Mouse (Mus musculus): ENCODE measurements at regions not wholly inside any gene's neighbourhood (a gene's known extent, or its start where the extent isn't known, plus 50 kb on each side); places are given as distances from the start of the nearest gene placed in this dataset.

DNA sequence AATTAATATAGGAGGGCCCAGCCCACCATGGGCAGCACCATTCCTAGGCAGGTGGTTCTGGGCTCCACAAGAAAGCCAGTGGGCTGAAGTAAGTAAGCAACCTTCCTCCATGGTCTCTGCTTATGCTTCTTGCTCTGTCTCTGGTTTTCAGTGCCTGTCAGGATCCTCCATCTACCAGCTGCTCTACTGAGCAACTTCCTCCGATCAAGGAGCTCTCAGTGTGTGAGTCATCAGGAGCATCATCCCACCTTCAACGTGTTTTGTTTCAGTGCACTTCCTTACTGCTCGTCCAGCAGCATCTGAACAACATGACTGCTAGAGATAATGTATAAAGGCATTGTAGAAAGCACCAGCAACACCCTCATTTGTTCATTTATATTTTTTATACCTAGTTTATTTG lies 368.0 kb downstream of the Pdcd6ip start:
- no peak overlapping the region for H3K4me3 ChIP-seq (replicated peaks; ENCODE audit: insufficient read depth, low read depth, low read length)
- WGBS: 85% methylated on average over 3 of the region's 3 CpGs
- DNase-seq: no peak
- TF ChIP-seq POLR2A (IDR thresholded peaks at IDR 0.05; ENCODE audit: borderline replicate concordance, insufficient read depth, low read length): no peak
- no peak for TF ChIP-seq CTCF (IDR thresholded peaks at IDR 0.05; ENCODE audit: borderline replicate concordance, insufficient read depth, low read depth, low read length)
- no peak overlapping the region for H3K27ac ChIP-seq (ENCODE audit: insufficient read depth, low read length)
- H3K27me3 ChIP-seq (ENCODE audit: control insufficient read depth, insufficient read depth, low read length): no peaks in the 10 kb centered on the region
- H3K4me1 ChIP-seq (ENCODE audit: control insufficient read depth, insufficient read depth, low read length): no peaks in the 10 kb centered on the region; the same call in 1 of the 2 replicates

DNA sequence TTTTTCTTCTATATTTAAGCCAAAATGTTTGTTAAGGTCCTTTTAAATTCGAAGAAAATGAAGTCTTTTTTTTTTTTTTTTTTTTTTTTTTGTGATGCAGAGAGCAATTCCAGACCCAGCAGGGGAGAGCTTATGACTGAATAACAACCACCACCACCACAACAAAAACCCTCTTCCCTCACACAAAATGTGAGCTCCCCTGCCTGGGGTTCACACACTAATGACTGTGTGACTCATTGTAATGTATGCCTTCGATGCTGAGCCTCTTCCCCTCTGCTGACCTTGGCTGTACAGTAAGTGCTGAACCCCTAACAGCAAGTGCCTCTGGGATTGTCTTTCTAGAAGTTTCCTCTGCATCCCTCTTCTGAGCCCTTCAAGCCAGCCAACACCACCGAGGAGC lies 383.6 kb downstream of the Pdcd6ip start:
- no peak overlapping the region for H3K4me3 ChIP-seq (replicated peaks; ENCODE audit: insufficient read depth, low read depth, low read length)
- no peaks in the 10 kb centered on the region for H3K27me3 ChIP-seq (ENCODE audit: control insufficient read depth, insufficient read depth, low read length)
- H3K4me1 ChIP-seq (ENCODE audit: control insufficient read depth, insufficient read depth, low read length): no peaks in the 10 kb centered on the region
- WGBS: 34% methylated on average over 3 of the region's 3 CpGs
- H3K27ac ChIP-seq (ENCODE audit: insufficient read depth, low read length): no peak overlapping the region
- DNase-seq: no peak
- TF ChIP-seq CTCF (IDR thresholded peaks at IDR 0.05; ENCODE audit: borderline replicate concordance, insufficient read depth, low read depth, low read length): no peak
- no peak for TF ChIP-seq POLR2A (IDR thresholded peaks at IDR 0.05; ENCODE audit: borderline replicate concordance, insufficient read depth, low read length)

DNA sequence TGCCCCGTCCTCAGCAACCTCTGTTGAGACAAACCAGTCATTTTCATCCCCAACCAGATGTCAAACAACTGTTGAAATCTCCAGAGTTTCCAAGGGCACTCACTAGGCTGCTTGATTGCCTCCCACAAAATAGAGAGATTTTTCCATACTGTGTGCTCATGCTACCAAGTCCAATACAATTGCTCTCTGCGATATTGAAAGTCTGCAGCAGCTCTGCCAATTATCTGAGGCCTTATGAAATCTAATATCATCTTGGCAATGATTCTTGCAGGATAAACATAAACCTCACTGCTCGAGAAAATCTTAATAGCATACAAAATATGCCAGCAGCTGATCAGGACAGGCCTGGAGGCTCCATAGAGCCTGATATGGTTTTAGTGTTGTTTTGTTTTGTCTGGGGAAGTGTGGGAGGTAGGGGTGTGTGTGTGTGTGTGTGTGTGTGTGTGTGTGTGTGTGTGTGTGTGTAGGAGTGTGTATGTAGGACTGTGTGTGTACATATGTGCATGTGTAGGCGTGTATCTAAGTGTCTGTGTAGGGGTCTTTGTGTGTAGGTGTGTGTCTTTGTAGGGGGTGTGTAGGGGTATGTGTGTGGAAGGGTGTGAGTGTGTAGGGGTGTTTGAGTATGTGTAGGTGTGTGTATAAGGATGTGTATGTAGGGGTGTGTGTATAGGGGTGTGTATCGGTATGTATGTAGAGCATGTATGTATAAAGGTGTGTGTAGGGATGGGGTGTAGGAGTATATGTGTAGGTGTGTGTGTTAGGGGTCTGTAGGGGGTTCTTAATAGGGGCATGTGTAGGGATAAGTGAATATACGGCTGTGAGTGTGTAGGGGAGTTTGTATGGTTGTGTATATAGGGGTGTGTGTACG lies 398.1 kb downstream of the Pdcd6ip start:
- H3K27ac ChIP-seq (ENCODE audit: insufficient read depth, low read length): no peak overlapping the region
- TF ChIP-seq CTCF (IDR thresholded peaks at IDR 0.05; ENCODE audit: borderline replicate concordance, insufficient read depth, low read depth, low read length) (no peak), POLR2A (IDR thresholded peaks at IDR 0.05; ENCODE audit: borderline replicate concordance, insufficient read depth, low read length) (no peak)
- no peaks in the 10 kb centered on the region for H3K4me1 ChIP-seq (ENCODE audit: control insufficient read depth, insufficient read depth, low read length)
- no peak for DNase-seq
- no peaks in the 10 kb centered on the region for H3K27me3 ChIP-seq (ENCODE audit: control insufficient read depth, insufficient read depth, low read length)
- no peak overlapping the region for H3K4me3 ChIP-seq (replicated peaks; ENCODE audit: insufficient read depth, low read depth, low read length)
- 79% methylated on average over 7 of the region's 7 CpGs for WGBS

DNA sequence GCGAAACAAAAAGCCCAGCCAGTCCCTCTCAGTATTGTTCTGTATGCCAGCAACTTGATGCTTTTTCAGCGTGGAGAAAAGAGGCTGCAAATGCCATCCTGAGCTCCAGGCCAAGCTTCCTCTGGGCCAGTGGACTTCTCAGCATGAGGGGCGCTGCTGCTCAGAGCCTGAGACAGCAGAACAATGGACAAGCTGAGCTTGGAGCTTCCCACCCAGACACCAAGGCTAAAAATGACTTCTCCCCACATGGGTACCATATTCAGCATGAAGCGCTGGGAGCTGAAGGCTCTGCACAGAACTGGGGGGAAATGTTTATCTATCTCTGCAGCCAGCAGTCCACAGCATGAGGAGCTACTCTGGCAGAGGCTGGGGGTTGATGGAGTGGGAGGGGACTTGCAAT lies 402.3 kb downstream of the Pdcd6ip start:
- Histone ChIP-seq H3K27me3 (ENCODE audit: control insufficient read depth, insufficient read depth, low read length) (no peaks in the 10 kb centered on the region), H3K4me1 (ENCODE audit: control insufficient read depth, insufficient read depth, low read length) (peaks cover 11% of the 10 kb centered on the region; the same call in 1 of the 2 replicates), H3K4me3 (replicated peaks; ENCODE audit: insufficient read depth, low read depth, low read length) (no peak overlapping the region), H3K27ac (ENCODE audit: insufficient read depth, low read length) (no peak overlapping the region)
- TF ChIP-seq POLR2A (IDR thresholded peaks at IDR 0.05; ENCODE audit: borderline replicate concordance, insufficient read depth, low read length): no peak
- TF ChIP-seq CTCF (IDR thresholded peaks at IDR 0.05; ENCODE audit: borderline replicate concordance, insufficient read depth, low read depth, low read length): no peak
- 54% methylated on average over 4 of the region's 4 CpGs for WGBS
- peak in 1 of 2 experiments; percentile 22 for DNase-seq

DNA sequence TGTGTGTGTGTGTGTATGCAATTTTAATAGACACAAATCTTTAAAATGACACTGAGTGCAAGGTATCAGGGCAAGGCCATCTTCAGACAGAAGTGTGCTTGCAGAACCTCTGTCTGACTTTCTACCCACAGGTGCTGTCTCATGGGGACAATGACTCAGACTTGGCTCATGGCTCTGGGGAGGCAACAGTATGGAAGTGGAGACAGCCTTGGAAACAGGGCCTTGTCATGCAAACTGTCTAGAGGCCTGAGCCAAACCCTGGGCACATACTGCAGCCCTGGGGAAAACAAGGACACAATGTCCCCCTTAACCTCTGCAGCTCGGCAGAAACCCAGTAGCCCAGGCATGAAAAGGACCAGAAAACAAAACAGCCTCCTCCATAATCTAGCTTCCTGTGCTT lies 405.6 kb downstream of the Pdcd6ip start:
- Histone ChIP-seq H3K4me3 (replicated peaks; ENCODE audit: insufficient read depth, low read depth, low read length) (no peak overlapping the region), H3K4me1 (ENCODE audit: control insufficient read depth, insufficient read depth, low read length) (peaks cover 12% of the 10 kb centered on the region; the same call in 1 of the 2 replicates), H3K27me3 (ENCODE audit: control insufficient read depth, insufficient read depth, low read length) (no peaks in the 10 kb centered on the region), H3K27ac (ENCODE audit: insufficient read depth, low read length) (no peak overlapping the region)
- 89% methylated on average over 1 of the region's 1 CpGs for WGBS
- TF ChIP-seq POLR2A (IDR thresholded peaks at IDR 0.05; ENCODE audit: borderline replicate concordance, insufficient read depth, low read length) (no peak), CTCF (IDR thresholded peaks at IDR 0.05; ENCODE audit: borderline replicate concordance, insufficient read depth, low read depth, low read length) (no peak)
- DNase-seq: no peak

DNA sequence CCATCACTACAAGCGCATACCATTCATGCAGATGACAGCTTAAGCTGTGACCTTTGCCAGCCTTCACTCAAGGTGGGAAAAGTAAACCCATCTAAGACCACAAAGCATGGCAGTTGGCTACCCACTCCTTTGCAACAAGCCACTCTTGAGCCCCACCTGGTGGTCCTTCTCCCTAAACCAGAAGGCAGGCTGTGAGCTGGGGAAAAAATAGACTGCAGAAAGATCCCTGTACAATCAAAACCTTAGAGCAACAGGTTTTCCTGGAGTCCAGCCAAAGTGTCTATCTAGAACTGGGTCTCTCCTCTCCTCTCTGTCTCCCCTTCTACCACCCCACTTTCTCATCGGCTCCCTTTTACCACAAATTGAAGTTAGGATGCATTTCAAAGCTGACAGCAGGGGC lies 407.2 kb downstream of the Pdcd6ip start:
- Histone ChIP-seq H3K4me1 (ENCODE audit: control insufficient read depth, insufficient read depth, low read length) (peaks cover 12% of the 10 kb centered on the region), H3K27ac (ENCODE audit: insufficient read depth, low read length) (no peak overlapping the region), H3K4me3 (replicated peaks; ENCODE audit: insufficient read depth, low read depth, low read length) (no peak overlapping the region), H3K27me3 (ENCODE audit: control insufficient read depth, insufficient read depth, low read length) (no peaks in the 10 kb centered on the region)
- peak; percentile 10 to 24 for DNase-seq
- WGBS: 35% methylated on average over 2 of the region's 2 CpGs
- TF ChIP-seq CTCF (IDR thresholded peaks at IDR 0.05; ENCODE audit: borderline replicate concordance, insufficient read depth, low read depth, low read length) (peak; percentile 22; the same call in 1 of the 2 replicates), POLR2A (IDR thresholded peaks at IDR 0.05; ENCODE audit: borderline replicate concordance, insufficient read depth, low read length) (no peak)

DNA sequence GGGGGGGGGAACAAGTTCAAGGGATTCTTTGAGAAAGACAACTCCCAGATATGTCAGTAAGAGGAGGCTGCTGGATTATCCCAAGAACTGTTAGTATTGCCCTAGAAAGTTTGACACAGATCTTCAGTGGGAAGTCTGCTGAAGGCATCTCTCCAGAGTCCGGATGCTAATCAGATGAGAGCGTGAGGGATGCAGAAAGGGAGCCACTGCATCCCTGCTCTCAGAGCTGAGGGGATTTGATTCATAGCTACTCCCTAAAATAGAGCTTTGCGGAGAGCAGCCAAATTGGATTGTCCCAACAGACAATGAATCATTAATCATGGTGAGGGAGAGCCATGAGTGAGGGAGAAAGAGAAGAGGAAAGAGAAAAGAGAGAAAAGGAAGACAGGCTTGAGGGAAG lies 408.2 kb downstream of the Pdcd6ip start:
- DNase-seq: no peak
- 76% methylated on average over 3 of the region's 3 CpGs for WGBS
- H3K4me1 ChIP-seq (ENCODE audit: control insufficient read depth, insufficient read depth, low read length): peaks cover 12% of the 10 kb centered on the region
- H3K27ac ChIP-seq (ENCODE audit: insufficient read depth, low read length): no peak overlapping the region
- no peaks in the 10 kb centered on the region for H3K27me3 ChIP-seq (ENCODE audit: control insufficient read depth, insufficient read depth, low read length)
- TF ChIP-seq POLR2A (IDR thresholded peaks at IDR 0.05; ENCODE audit: borderline replicate concordance, insufficient read depth, low read length) (no peak), CTCF (IDR thresholded peaks at IDR 0.05; ENCODE audit: borderline replicate concordance, insufficient read depth, low read depth, low read length) (no peak)
- H3K4me3 ChIP-seq (replicated peaks; ENCODE audit: insufficient read depth, low read depth, low read length): no peak overlapping the region

DNA sequence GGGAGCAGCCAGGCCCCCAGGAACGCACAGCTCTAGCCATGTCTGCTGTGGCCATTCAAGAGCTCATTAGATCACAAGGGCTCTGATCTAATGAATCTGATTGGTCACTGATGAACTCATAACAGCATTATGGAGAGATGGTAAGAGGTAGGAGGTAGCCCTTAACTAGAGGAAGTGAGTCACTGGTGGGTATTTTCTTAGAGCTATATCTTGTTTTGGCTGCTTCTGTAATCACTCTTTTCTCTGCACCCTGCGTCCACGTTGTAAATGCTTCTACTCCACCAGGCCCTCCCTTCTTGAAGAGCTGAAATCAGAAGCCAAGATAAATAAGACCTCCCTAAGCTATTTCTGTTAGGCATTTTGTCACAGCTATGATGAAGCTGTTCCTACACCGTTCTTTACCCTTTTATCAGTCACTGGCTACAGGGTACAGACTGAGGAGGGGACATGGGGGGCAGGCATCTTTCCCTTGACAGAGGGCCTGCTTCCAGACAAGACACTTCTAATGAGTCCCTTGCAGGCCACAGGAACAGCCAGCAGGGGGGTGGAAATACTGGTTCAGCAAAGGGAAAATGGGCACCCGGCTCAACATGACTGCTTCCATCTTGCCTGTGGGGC lies 412.1 kb downstream of the Pdcd6ip start:
- 93% methylated on average over 5 of the region's 5 CpGs for WGBS
- Histone ChIP-seq H3K27ac (ENCODE audit: insufficient read depth, low read length) (no peak overlapping the region), H3K27me3 (ENCODE audit: control insufficient read depth, insufficient read depth, low read length) (no peaks in the 10 kb centered on the region), H3K4me1 (ENCODE audit: control insufficient read depth, insufficient read depth, low read length) (peaks cover 3% of the 10 kb centered on the region), H3K4me3 (replicated peaks; ENCODE audit: insufficient read depth, low read depth, low read length) (no peak overlapping the region)
- TF ChIP-seq CTCF (IDR thresholded peaks at IDR 0.05; ENCODE audit: borderline replicate concordance, insufficient read depth, low read depth, low read length): no peak
- TF ChIP-seq POLR2A (IDR thresholded peaks at IDR 0.05; ENCODE audit: borderline replicate concordance, insufficient read depth, low read length): no peak
- no peak for DNase-seq
